Comparison of ENCODE assay signal across 11 mouse cellular contexts in genomic region chr11:79640940-79641733, GRCm38 (mm10). TPM values are rescaled to one million over a fixed set of nuclear protein-coding genes. Genes with fewer than 3 reads are reported as not detected.
A peak's percentile ranks its signal among the peaks of the same experiment; 100 is the strongest.
DNase-seq lines count a peak whose midpoint lies in the region; ATAC-seq lines count a peak whose summit lies in the region.
"Had no signal": no experiment of that assay in that cellular context is flagged by ENCODE, and none has a peak within 500 bp of the region (broad histone marks: within the 10 kb centered on the region; RNA-seq: fewer than 3 reads in every experiment).

No protein-coding gene starts in this region.

- peak; percentile 75 for DNase-seq in CD4-positive helper T cell, adult 2 months (ENCODE audit: low read depth, low spot score)
- peak; percentile 19 to 56 for DNase-seq in CD8-positive naive resting alpha-beta T cell, adult 2 months (ENCODE audit: low read depth in 2 of 2, low spot score in 2 of 2)
- DNase-seq in spleen, postnatal 36 days (ENCODE audit: low spot score in 2 of 2) = peak; percentile 40 to 47
- no peak for DNase-seq in MN1 (ENCODE audit: low spot score)
- DNase-seq in cerebellum, adult 9-11 months = no peak
- DNase-seq in layer of hippocampus, adult 11-12 months (ENCODE audit: low spot score) = no peak
- DNase-seq: gastrocnemius, postnatal 36 days; heart, postnatal 10 days had no signal

- peak; percentile 92 for ATAC-seq in inflammation-experienced regulatory T-cells, adult 6 months
- ATAC-seq: midbrain, embryonic 15.5 days had no signal

RNA-seq across cellular contexts. Expression of gene Rab11fip4, which starts 50.1 kb away (rescaled TPM):
- 10 to 100 TPM; 10.3 to 14.3 (median 12.6) TPM for polyA plus RNA-seq in inflammation-experienced regulatory T-cells, adult 6 months (2017; shearing (Covaris generic))
- polyA plus RNA-seq: erythroblast, embryonic 14.5 days had no signal

Comparison
In these comparisons a context has a peak if more than half of its experiments do, and no peak if none do; other contexts are left out.
1. DNase-seq: peak in CD4-positive helper T cell, adult 2 months (single experiment), CD8-positive naive resting alpha-beta T cell, adult 2 months (2 of 2) and spleen, postnatal 36 days (2 of 2); none in MN1 (single experiment), cerebellum, adult 9-11 months (single experiment) and layer of hippocampus, adult 11-12 months (single experiment).